Mouse (Mus musculus) embryonic facial prominence, embryonic 11.5 days (tissue): ENCODE measurements around the gene Pitpnc1. TPM values are rescaled to one million over a fixed set of nuclear protein-coding genes. Genes with fewer than 3 reads are reported as not detected.

Experiments used
- ATAC-seq: fragments of 200-750 bp; cut with Nextera tagmentation; replicated peaks from 2 replicates; pipeline ENCODE4 v1.8.0; 2017; ENCODE audit warnings: low read depth; ENCODE audit not compliant: insufficient number of reproducible peaks, low FRiP score, low TSS enrichment
- DNase-seq: peaks from one replicate; pipeline ENCODE4 v3.0.0-alpha.2; 2015; ENCODE audit warnings: low spot score
- H3K27ac ChIP-seq: fragments of 300-500 bp; sonication (generic); replicated peaks from 2 replicates; pipeline ENCODE4 v1.5.1; 2014; ENCODE audit warnings: mild to moderate bottlenecking, low read depth, low read length, control low read depth
- H3K27me3 ChIP-seq: fragments of 300-500 bp; sonication (generic); 2 replicates; pipeline ENCODE4 v1.6.1; 2014; ENCODE audit warnings: mild to moderate bottlenecking, low read length, moderate library complexity, mixed read lengths; ENCODE audit not compliant: control insufficient read depth, insufficient read depth
- H3K36me3 ChIP-seq: fragments of 300-500 bp; sonication (generic); replicated peaks from 2 replicates; pipeline ENCODE4 v1.6.1; 2014; ENCODE audit warnings: low read depth, mild to moderate bottlenecking, low read length, moderate library complexity, mixed read lengths; ENCODE audit not compliant: control insufficient read depth, insufficient read depth
- H3K4me1 ChIP-seq: fragments of 300-500 bp; sonication (generic); 2 replicates; pipeline ENCODE4 v1.6.1; 2014; ENCODE audit warnings: low read length, mixed read lengths; ENCODE audit not compliant: control insufficient read depth, insufficient read depth
- H3K4me2 ChIP-seq: fragments of 300-500 bp; sonication (generic); 2 replicates; pipeline ENCODE4 v1.6.1; 2014; ENCODE audit warnings: low read depth, mild to moderate bottlenecking, control low read depth, low read length, moderate library complexity
- H3K4me3 ChIP-seq: fragments of 300-500 bp; sonication (generic); 2 replicates; pipeline ENCODE4 v1.5.1; 2014; ENCODE audit warnings: low read depth, low read length, control low read depth
- H3K9ac ChIP-seq: fragments of 300-500 bp; sonication (generic); replicated peaks from 2 replicates; pipeline ENCODE4 v1.6.1; 2014; ENCODE audit warnings: mild to moderate bottlenecking, control low read depth, low read length
- H3K9me3 ChIP-seq: fragments of 300-500 bp; sonication (generic); replicated peaks from 2 replicates; pipeline ENCODE4 v1.6.1; 2016; ENCODE audit warnings: mild to moderate bottlenecking, low read length, inconsistent platforms, mixed read lengths; ENCODE audit not compliant: control insufficient read depth
- WGBS: fragments of 180-500 bp; shearing (Covaris S2); extraction: QIAGEN DNeasy Blood & Tissue Kit; methylation state at CpG from one replicate; pipeline ENCODE4 v1.1.7; 2014; 5-methylcytosine and 5-hydroxymethylcytosine counted together
- polyA plus RNA-seq: library from polyadenylated mRNA; unstranded; fragments of >200 nt; fragmentation: Nextera tagmentation; extraction: Ambion mirVana; gene quantifications from 2 replicates; pipeline ENCODE4 v1.2.1, GENCODE M21; 2014

The Pitpnc1 gene
- polyA plus RNA-seq, 1 experiment from 2014 or later: 45.1 TPM

GRCm38 (mm10) chr11:107248753-107249152, 221.7 kb downstream of the Pitpnc1 start:
- no peak overlapping the region for H3K4me3 ChIP-seq
- 96% methylated on average over 7 of the region's 7 CpGs for WGBS
- no peak overlapping the region for H3K9ac ChIP-seq
- ATAC-seq: no peak
- H3K9me3 ChIP-seq: no peaks in the 10 kb centered on the region
- DNase-seq: no peak
- H3K4me2 ChIP-seq: no peak overlapping the region
- no peaks in the 10 kb centered on the region for H3K36me3 ChIP-seq
- H3K27ac ChIP-seq: no peak overlapping the region
- H3K4me1 ChIP-seq: no peaks in the 10 kb centered on the region
- H3K27me3 ChIP-seq: no peaks in the 10 kb centered on the region

- Histone ChIP-seq H3K9ac (no peak overlapping the region), H3K9me3 (no peaks in the 10 kb centered on the region), H3K4me2 (no peak overlapping the region), H3K4me3 (no peak overlapping the region), H3K4me1 (no peaks in the 10 kb centered on the region), H3K27ac (no peak overlapping the region), H3K36me3 (no peaks in the 10 kb centered on the region), H3K27me3 (no peaks in the 10 kb centered on the region)
- no peak for DNase-seq
- ATAC-seq: no peak
- WGBS: 94% methylated on average over 7 of the region's 7 CpGs
These were observed 224.8 kb downstream of the Pitpnc1 start for GRCm38 (mm10) chr11:107245657-107246056.

DNA sequence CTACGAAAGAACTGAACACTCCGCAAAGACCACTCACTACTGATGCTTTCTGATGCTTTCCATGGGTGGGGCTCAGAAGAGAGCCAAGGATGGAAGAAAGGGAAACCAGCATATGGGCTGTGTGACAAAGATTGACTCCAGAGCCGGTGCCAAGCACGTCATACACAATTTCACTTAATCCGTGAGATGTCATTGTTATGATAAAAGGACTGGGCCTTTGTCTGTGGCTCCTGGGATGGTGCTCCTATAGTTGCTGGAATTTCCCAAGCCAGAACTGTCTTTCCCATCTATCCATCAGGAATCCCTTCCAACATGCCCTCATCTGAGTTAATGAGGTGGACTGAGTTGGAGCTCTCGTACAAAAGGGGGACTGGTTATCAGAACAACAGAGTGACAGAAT, 227.4 kb downstream of the Pitpnc1 start:
- Histone ChIP-seq H3K27ac (no peak overlapping the region), H3K4me2 (no peak overlapping the region), H3K4me1 (no peaks in the 10 kb centered on the region), H3K36me3 (no peaks in the 10 kb centered on the region), H3K9me3 (no peaks in the 10 kb centered on the region), H3K9ac (no peak overlapping the region), H3K27me3 (no peaks in the 10 kb centered on the region), H3K4me3 (no peak overlapping the region)
- 81% methylated on average over 6 of the region's 6 CpGs for WGBS
- ATAC-seq (no peak), DNase-seq (no peak)

GRCm38 (mm10) chr11:107241678-107242077, 228.8 kb downstream of the Pitpnc1 start:
- Histone ChIP-seq H3K9ac (no peak overlapping the region), H3K4me2 (no peak overlapping the region), H3K27ac (no peak overlapping the region), H3K9me3 (no peaks in the 10 kb centered on the region), H3K4me1 (no peaks in the 10 kb centered on the region), H3K27me3 (no peaks in the 10 kb centered on the region), H3K4me3 (no peak overlapping the region), H3K36me3 (no peaks in the 10 kb centered on the region)
- WGBS: 88% methylated on average over 7 of the region's 7 CpGs
- ATAC-seq (no peak), DNase-seq (no peak)

- no peak for DNase-seq
- WGBS: 93% methylated on average over 6 of the region's 6 CpGs
- H3K36me3 ChIP-seq: no peaks in the 10 kb centered on the region
These were observed 232.0 kb downstream of the Pitpnc1 start for GRCm38 (mm10) chr11:107238506-107238905.

GRCm38 (mm10) chr11:107237532-107237931, 233.0 kb downstream of the Pitpnc1 start:
- H3K4me2 ChIP-seq: no peak overlapping the region
- no peak overlapping the region for H3K4me3 ChIP-seq
- 94% methylated on average over 4 of the region's 4 CpGs for WGBS
- no peaks in the 10 kb centered on the region for H3K27me3 ChIP-seq
- DNase-seq: no peak
- no peak overlapping the region for H3K27ac ChIP-seq
- H3K9ac ChIP-seq: no peak overlapping the region
- no peak for ATAC-seq
- H3K36me3 ChIP-seq: no peaks in the 10 kb centered on the region
- no peaks in the 10 kb centered on the region for H3K9me3 ChIP-seq
- H3K4me1 ChIP-seq: no peaks in the 10 kb centered on the region

More at GRCm38 (mm10) chr11:107238506-107238905, 232.0 kb downstream of the Pitpnc1 start:
- H3K4me2 ChIP-seq: no peak overlapping the region
- no peak overlapping the region for H3K9ac ChIP-seq
- H3K9me3 ChIP-seq: no peaks in the 10 kb centered on the region
- H3K27me3 ChIP-seq: no peaks in the 10 kb centered on the region
- H3K27ac ChIP-seq: no peak overlapping the region
- H3K4me3 ChIP-seq: no peak overlapping the region
- no peaks in the 10 kb centered on the region for H3K4me1 ChIP-seq
- no peak for ATAC-seq

GRCm38 (mm10) chr11:107233252-107233890, 237.1 kb downstream of the Pitpnc1 start:
- WGBS: 94% methylated on average over 5 of the region's 5 CpGs
- Histone ChIP-seq H3K27me3 (no peaks in the 10 kb centered on the region), H3K36me3 (no peaks in the 10 kb centered on the region; the same call in 1 of the 2 replicates), H3K4me1 (no peaks in the 10 kb centered on the region), H3K4me3 (no peak overlapping the region), H3K4me2 (no peak overlapping the region), H3K9ac (no peak overlapping the region), H3K9me3 (no peaks in the 10 kb centered on the region), H3K27ac (no peak overlapping the region)
- ATAC-seq (no peak), DNase-seq (no peak)

- Histone ChIP-seq H3K9me3 (no peaks in the 10 kb centered on the region), H3K4me2 (no peak overlapping the region), H3K27ac (no peak overlapping the region), H3K4me3 (no peak overlapping the region), H3K36me3 (no peaks in the 10 kb centered on the region; the same call in 1 of the 2 replicates), H3K4me1 (no peaks in the 10 kb centered on the region), H3K27me3 (no peaks in the 10 kb centered on the region), H3K9ac (no peak overlapping the region)
- DNase-seq: peak; percentile 20
- no peak for ATAC-seq
- 76% methylated on average over 10 of the region's 10 CpGs for WGBS
These were observed 240.4 kb downstream of the Pitpnc1 start for GRCm38 (mm10) chr11:107230128-107230527.
